Mouse (Mus musculus) testis, postnatal 10 days (tissue): ENCODE results near the gene Mark4.

ENCODE experiments used
- DNase-seq: peaks from one replicate; pipeline ENCODE4 v3.0.0; 2021; ENCODE audit warnings: low spot score

The Mark4 gene

DNA sequence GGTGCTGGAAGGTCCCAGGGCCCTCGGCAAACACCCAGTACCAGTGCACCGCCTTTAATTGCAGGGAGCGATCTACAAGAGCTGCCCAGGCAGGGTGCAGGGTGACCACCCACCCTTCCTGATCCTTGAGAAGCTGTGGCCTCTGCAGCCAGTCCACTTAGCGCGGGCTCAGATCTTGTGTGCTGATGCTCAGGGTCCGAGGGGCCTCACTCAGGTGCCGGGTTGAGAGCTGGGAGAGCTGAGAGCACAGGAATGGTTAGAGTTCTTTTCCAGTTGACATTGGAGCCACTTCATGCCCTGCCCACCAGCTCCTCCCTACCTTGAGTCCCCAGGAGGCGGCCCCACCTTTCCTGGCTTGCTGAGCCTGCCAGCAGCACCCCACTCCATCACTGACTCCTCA, 64.1 kb downstream of the Mark4 start:
- peak; percentile 39 for DNase-seq

GRCm38 (mm10) chr7:19388699-19389413, 69.8 kb downstream of the Mark4 start:
- no peak for DNase-seq

DNA sequence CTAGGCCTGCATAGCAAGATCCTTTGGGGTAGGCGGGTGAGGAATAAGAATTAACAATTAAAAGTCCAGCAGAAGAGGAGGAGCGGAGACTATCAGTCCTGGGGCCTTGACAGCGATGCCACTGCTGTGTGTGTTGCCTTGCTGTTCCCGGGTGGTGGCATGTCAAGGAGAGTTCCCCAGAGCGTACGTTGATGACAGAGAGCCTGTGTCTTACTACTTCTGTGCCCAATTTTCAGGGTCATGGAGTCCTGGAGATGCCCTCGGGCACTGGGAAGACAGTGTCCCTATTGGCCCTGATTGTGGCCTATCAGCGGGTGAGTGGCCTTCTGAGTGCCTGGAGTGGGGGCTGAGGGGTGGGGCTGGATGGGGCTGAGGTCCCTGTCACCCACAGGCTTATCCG, 74.9 kb downstream of the Mark4 start:
- no peak for DNase-seq

DNA sequence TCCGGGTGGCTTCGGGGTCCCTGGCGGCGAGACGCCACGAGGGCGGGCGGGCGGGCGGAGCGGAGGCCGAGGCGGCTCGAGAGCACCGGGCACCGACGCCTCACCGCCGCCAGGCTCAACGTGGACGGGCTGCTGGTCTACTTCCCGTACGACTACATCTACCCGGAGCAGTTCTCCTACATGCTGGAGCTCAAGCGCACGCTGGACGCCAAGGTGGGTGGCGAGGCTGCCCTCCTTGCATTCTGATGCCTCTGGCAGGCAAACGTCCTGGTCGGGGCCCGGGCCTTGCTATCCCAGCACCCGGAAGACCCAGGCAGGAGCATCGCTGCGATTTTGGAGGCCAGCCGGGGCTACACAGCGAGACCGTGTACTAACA, 76.5 kb downstream of the Mark4 start:
- DNase-seq, result peak; percentile 66

- DNase-seq, result peak; percentile 99
Observed at GRCm38 (mm10) chr7:19381377-19382165, 77.0 kb downstream of the Mark4 start, which contains the start of gene Ercc2. Gene Ercc2, plus strand, starts transcription at chr7:19382010.

- no peak for DNase-seq
Observed at GRCm38 (mm10) chr7:19378049-19378448, 80.6 kb downstream of the Mark4 start.

DNA sequence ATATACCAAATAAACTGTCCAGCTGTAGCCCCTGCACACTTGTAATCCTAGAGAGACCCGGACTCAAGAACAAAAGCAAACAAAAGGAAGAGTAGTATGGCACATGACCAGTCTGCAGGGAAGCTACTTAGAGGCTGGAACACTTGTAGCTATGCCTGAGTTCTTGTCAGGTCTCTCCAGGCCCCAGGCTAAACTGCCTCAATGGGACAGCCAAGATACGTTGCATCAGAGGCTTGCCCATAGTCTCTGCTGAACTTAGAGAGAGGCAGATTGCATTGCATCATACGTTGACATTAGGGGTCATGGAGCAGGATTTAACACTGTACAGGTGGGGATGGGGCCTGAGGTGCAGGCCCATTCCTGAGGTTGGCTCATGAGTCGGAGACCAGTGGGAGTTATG, 82.6 kb downstream of the Mark4 start:
- DNase-seq, result no peak

GRCm38 (mm10) chr7:19375368-19375767, 83.3 kb downstream of the Mark4 start:
- DNase-seq, result no peak
